Mouse (Mus musculus) v-Abl transformed pro-B cells (cell line): ENCODE data around the gene 1700069L16Rik.

Experiments
- in situ Hi-C, 2 experiments: fragments of 400-800 bp; cut with MboI; formaldehyde crosslinking; loops; one replicate each; pipeline ENCODE4 v1.15.1; 2025; ENCODE audit not compliant: unreplicated experiment in 2 of 2

Gene 1700069L16Rik

DNA sequence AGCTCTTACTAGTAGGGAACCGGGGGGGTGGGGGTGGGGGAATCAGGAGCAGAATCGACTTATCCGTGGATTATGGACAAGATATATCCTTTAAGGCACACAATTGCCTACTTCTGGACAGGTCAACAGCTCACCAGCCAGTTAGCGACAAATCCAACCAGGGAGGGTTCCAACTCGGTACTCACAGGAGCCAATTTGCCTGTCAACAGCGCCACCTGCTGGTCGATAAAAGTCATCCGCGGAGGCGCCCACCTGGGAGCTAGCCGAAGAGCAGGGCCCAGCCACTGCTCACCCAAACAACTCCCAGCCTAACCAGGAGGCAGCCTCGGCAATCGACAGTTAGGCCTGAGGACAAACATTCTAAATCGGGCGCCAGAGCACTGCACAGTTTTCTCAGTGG, at the start of gene 1700069L16Rik:
Gene 1700069L16Rik, minus strand, starts transcription at position 327 of the 400 bp plus-strand sequence.
- in situ Hi-C loops, result loop anchor here (5.0 to 10.0 kb wide), 5 partner anchors 360 to 1300 kb away; partner anchors contain the start of gene Gm6588 (in 1 of the 2)

DNA sequence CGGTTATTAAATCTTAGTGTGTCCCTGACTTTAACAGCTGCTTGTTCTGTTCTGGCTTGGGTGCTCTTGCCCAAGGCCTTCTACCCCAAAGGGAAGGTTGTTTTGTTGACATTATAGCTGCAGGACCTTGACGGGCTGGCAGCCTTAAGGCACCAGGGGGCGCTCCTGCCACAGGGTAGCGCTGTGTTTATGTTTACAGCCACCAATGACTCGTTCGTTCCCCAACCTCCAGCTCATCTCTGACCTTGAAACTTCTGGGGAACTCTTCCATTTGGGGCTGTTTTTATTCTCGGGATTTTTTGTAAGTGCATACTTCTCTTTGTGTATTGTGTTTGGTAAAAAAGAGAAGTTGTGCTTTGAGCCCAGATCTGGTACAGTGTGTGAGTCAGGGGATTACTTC, 49.1 kb upstream of the 1700069L16Rik start:
- in situ Hi-C loops, result loop anchor here (5.0 to 10.0 kb wide), 5 partner anchors 36 to 181 kb away; partner anchors contain the start of gene Ficd (in 1 of the 2)

GRCm38 (mm10) chr5:113772905-113773519, 48.4 kb upstream of the 1700069L16Rik start:
- in situ Hi-C loops, result loop anchor here (5.0 to 10.0 kb wide), 5 partner anchors 36 to 182 kb away; partner anchors contain the start of gene Ficd (in 1 of the 2)

- in situ Hi-C loops, result loop anchor here (5.0 to 10.0 kb wide), 5 partner anchors 35 to 182 kb away; partner anchors contain the start of gene Ficd (in 1 of the 2)
Measured at GRCm38 (mm10) chr5:113772450-113772895, 47.9 kb upstream of the 1700069L16Rik start, which contains the start of the genes Sart3 and Iscu. TSS of gene Sart3 (minus strand) at chr5:113772510. TSS of gene Iscu (plus strand) at chr5:113772748.

DNA sequence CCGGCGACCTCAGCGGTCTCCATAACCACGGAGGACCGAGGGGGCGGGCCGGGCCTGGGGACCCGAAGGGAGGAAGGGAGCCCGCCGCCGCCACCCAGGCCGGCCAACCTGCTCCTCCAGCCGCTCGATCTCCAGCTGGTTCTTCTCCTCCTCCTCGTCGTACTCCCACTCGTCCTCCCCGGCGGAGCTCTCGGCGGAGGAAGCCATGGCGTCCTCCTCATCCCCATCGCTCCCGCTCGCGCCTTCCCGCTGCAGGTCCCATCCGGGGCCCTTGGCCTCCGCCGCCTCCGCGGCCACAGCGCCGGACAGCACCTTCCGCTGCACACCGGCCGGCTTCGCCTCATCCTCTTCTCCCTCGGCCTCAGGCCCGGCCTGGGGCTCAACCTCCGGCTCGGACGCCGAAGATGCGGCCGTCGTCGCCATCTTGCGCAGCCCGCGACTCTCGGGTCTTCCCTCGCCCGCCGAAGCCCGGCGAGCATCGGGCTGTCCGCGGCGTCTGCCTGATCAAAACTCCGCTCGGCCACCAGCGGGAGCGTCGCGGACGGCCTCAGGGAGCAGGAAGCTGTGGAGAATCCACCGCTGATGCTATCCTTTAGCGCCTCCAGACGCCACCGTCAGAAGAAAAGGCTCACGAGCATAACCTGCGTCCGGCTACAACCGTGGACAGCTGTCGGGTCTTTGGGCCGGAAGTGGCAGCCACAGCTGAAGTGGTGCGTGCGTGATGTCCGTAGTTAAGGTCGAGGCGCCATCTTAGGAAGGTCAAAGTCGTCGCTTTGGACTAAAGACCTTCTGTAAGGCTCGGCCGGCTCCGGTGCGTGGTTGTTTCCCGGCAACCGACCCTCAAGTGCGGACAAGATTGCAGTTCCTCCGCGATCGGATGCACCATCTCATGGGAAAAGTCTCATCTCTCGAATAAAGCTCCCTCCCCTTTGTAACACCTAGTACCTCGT, 46.9 kb upstream of the 1700069L16Rik start:
- in situ Hi-C loops, result loop anchor here (5.0 to 10.0 kb wide), 5 partner anchors 34 to 183 kb away; partner anchors contain the start of gene Ficd (in 1 of the 2)

DNA sequence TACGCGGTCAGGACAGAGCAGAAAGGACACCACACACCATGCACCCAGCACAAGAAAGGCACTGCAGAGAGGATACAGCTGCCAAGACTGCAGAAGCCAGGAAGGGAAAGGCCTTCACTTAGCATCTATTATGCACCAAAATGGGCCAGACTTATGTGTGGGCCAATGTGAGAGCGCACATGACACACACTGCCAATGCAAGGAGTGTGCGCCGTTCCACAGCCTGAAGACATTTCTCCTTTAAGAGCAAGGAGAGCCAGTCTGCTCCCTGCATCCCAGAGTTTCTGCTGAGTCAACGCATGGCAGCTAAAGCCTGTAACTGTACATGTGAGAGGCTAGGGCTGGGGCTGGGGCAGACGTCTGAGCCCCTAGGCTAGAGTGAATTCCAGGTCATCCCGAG, 44.2 kb upstream of the 1700069L16Rik start:
- in situ Hi-C loops, result no loop called here

DNA sequence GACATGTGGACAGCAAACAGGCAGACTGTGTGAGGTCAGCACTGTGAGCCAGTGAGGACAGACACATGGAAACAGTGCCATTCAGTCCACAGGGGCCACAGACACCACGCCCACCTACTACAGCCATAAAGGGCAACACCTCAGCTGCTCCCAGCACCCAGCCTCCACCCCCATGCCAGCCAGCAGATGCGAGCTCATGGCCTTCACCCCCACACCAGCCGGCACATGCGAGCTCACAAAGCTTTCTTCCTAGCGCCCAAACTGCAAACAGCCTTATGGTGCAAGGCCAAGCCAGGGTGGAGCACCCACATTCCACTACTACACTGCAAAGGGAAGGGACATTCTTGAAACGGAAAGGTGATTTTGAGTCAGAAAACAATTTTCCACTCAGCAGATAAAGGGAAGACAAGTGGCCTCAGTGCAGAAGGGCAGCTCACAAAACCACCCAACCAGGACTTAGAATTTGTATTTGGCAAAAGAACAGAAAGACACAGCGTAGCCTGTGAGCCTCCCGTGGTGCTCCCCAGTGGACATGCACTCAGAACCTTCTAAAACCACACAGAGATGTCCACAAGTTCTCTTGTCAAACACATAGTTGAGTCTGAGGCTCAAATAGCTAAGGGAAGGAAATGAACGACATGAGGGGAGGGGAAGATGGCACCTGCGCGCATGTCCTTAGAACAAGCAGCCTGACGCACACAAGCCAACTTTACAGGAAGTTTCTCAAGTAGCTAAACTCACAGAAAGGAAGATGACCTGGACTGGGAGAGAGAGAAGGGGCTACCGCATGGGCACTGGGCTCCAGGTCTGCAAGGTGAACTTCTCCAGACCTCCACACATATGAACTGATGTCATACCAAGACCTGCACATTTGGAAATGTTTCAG, 41.3 kb upstream of the 1700069L16Rik start:
- in situ Hi-C loops, result no loop called here

GRCm38 (mm10) chr5:113764426-113764825, 39.9 kb upstream of the 1700069L16Rik start:
- in situ Hi-C loops, result no loop called here

- in situ Hi-C loops, result no loop called here
Measured at GRCm38 (mm10) chr5:113761585-113761984, 37.0 kb upstream of the 1700069L16Rik start.

DNA sequence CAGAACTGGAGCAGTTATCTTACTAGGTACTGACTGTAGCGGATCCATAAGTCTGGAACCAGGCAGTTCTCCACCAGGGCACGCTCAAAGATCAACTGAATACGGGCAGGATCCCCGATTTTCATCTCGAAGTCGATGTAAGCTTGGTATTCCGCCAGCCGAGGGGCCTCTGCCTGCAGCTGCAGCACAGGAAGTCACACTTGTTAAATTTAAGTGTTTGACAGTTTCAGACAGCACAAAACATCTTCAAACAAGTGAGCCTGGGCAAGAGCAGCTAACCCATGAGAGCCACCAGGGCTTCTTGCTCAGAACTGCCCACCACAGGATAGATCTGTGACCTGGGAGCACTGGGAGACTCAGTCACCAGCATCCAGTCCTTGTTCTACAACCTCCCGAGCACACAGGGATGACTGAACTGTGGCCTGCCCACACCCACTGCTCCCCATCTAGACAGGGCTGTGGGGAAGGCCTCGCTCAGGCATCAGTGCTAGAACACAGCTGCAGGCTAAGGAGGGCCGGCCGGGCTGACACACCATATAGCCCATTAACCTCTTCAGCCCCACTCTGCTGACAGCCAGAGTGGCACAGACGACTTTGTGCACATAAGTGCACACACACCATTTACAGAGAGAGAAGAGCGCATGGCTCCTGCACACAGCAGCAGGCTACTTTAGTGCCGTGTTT, 30.9 kb upstream of the 1700069L16Rik start:
- in situ Hi-C loops, result no loop called here

- in situ Hi-C loops, result no loop called here
Measured at GRCm38 (mm10) chr5:113751521-113752157, 27.1 kb upstream of the 1700069L16Rik start.

DNA sequence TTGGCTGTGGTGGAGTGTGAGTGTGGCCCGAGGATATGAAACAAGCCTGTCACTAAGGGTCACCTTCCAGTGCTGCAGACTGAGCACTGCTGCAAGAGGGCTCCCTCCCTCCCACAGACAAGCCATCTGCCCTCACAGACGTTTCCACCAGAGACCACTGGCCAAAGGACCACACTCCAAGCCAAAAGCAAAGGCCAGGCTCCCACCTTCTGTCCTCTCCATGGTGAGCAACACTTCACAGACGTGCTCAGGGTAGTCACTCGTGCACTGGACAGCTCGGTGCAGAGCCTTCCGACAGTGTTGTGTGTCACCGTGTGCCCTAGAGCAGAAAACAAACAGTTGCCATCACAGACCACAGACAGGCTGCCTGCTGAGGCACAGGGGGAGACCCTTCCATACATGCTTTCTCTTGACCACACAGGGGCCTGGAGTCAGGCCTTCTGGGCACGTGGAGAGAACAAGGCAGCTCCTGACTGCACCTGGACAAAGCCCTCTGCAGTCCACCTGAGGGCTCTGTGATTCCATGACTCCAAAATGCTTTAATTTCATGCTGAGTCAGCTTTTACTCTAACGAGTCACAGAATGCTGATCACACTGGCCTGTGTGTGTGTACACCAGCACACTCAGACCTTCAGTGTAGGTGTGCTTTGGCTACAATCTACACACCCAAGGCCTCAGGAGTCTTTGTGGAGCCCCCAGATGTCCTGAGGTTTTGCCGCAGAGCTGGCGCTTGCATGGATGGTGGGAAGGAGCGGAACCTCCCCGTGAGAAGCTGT, 24.2 kb upstream of the 1700069L16Rik start:
- in situ Hi-C loops, result no loop called here

DNA sequence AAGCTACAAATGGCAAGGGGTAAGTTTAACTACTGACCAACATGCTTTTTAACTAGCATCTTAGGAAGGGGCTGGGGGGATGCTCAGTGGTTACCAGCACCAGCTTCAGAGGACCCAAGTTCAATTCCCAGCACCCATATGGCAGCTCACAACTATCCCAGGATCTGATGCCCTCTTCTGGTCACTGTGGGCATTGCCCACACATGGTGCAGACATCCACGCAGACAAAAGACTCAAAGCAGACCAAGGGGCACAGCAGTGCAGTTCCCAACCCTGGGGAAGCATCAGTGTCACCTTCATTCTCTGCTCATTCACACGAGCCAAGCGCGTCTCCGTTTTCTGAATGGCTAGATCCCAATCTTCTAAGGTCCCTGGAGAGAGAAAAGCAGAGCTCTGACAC, 23.1 kb upstream of the 1700069L16Rik start:
- in situ Hi-C loops, result no loop called here

- in situ Hi-C loops, result loop anchor here (5.0 to 10.0 kb wide), 5 partner anchors 35 to 1403 kb away; partner anchors contain the start of genes Iscu (in 1 of the 2) and Sart3 (in 1 of the 2)
Measured at GRCm38 (mm10) chr5:113737607-113738237, 13.2 kb upstream of the 1700069L16Rik start.

- in situ Hi-C loops, result loop anchor here (5.0 to 10.0 kb wide), 5 partner anchors 36 to 1402 kb away; partner anchors contain the start of genes Iscu (in 1 of the 2) and Sart3 (in 1 of the 2)
Measured at GRCm38 (mm10) chr5:113736522-113737164, 12.1 kb upstream of the 1700069L16Rik start.

DNA sequence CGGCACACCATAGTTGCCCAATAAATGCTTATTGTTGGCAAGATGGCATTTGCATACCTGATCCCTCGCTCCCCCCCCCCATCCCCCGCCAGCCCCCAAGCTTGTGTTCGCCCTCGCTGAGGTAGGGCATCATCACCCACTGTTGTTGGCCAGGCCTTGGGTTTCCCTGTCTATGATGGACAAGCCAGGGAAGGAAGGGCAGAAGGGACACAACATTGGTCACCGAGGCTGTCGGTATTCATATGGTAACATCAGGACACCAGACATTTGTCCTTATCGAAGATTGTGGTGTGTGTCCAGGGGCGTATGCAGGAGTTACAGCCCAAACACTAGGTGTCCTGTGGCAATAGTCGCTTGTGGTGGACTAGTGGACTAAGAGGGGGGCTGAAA, 11.5 kb upstream of the 1700069L16Rik start:
- in situ Hi-C loops, result loop anchor here (5.0 to 10.0 kb wide), 5 partner anchors 36 to 1401 kb away; partner anchors contain the start of genes Iscu (in 1 of the 2) and Sart3 (in 1 of the 2)
